Mouse (Mus musculus): ENCODE results near the gene Krt20.

Gene Krt20

DNA sequence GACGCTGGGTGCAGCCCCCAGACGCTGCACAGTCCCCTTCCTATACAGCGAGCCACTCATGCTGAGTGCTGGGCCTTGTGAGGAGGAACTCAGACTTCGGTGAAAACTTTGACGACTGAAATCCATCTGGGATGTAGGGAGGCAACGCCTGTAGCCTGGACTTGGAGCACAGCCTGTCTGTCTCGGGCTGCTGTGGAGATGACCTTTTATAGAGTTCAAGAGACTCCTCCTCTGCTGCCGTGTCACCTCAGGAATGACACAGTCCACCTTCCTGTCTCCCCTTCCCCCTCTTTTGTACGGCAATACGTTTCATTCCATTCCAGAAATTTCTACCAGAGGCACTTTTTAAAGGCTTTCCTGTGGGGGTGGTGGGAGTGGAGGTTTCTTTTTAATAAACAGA is at the start of gene Krt20:
Krt20 (minus strand) TSS at position 179 of the 400 bp plus-strand sequence.
- no peak for DNase-seq (ENCODE audit: low spot score)

- no peak for DNase-seq (ENCODE audit: low spot score)
Measured at GRCm38 (mm10) chr11:99474981-99475380, 37.0 kb upstream of the Krt20 start.

DNA sequence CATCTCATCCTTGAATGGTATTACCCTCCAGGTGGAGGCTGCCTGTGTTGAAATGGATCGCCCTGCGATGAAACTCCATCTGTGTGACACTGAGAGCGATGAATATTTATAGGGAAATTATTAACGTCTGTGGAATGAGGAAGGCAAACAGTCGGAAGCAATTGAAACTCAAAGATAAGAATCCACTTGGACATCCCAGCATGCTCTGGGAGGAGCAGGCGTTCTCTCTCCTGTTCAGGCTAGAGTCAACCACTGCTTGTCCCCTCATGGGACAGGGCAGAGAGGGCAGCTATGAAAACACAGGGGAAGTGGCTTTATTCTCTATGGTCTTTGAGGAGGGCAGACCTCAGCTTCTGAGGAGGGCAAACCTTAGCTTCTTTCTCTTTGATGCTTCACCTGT is 35.5 kb upstream of the Krt20 start:
- DNase-seq (ENCODE audit: low spot score): no peak

DNA sequence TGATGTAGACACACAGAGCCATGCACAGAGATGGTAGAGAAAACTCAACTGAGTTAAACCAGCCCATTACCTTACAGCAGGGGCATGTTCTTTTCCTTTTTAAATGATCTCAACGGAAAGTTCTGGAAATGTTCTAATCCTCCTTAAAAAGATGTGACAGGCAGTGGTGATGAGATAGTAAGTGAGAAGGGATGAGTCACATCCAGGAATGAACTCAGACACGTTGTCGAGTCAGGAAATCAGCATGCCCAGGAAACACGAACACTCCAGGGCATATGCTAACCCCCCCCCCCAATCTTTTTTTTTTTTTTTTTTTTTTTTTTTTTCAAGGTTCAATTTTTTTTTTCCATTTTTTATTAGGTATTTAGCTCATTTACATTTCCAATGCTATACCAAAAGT is 34.5 kb upstream of the Krt20 start:
- DNase-seq (ENCODE audit: low spot score): no peak

- DNase-seq (ENCODE audit: low spot score): no peak
Measured at GRCm38 (mm10) chr11:99471946-99472345, 34.0 kb upstream of the Krt20 start.

DNA sequence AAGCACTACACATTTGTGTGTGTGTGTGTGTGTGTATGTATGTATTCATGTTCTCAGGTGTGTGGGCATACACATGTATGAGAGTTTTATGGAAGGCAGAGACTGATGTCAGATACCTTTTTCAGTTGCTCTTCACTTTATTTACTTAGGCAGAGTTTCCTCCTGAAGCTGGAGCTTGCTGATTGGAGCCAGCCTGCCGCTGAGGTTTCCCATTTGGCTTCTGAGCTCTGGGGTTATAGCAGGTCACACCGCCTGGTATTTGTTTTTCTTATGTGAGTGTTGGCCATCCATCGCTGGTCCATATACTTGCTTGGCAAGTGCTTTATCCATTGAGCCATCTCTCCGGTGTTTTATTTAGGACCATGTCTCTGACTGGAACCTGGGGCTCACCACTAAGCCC is 31.3 kb upstream of the Krt20 start:
- no peak for DNase-seq (ENCODE audit: low spot score)

- DNase-seq (ENCODE audit: low spot score): no peak
Measured at GRCm38 (mm10) chr11:99468566-99468965, 30.6 kb upstream of the Krt20 start.

DNA sequence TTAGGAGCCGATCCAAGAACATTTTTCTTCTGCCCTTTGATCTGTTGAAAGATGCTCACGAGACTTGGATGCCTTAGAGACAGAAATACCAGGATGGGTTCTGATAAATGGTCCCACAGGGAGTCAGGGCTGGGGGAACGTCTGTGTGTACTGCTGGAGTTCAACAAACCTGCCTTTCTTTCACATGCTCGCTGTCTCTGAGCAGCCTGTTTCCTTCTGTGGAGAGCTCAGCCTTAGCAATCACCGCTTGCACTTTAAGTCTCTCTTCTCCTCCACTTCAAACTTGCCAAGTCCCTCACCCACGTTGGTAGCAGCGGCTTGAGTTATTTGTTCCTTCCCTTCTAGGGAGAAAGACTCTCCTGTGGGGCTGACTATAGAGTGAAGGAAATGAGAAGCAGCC is 28.4 kb upstream of the Krt20 start:
- DNase-seq (ENCODE audit: low spot score): no peak

DNA sequence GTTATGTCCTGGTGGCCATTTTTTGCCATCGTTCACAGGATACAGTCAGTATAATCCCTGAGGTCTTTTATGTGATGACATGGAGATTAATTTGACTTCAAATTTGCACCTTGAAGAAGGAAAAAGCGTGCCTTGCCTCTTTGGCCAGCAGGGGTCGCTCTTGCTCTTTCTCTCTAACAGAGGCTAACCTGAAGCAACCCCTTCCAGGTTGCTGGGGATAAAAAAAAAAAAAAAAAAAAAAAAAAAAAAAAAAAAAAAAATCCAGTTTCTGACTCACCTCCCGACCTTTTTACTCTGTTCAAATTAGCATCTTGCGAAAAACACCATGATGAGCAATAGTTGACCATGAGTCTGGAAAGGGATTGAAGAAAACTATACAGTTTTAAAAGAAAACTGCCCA is 26.9 kb upstream of the Krt20 start:
- peak; percentile 81 for DNase-seq (ENCODE audit: low spot score)

- DNase-seq (ENCODE audit: low spot score): peak; percentile 55
Measured at GRCm38 (mm10) chr11:99463155-99463554, 25.2 kb upstream of the Krt20 start.

DNA sequence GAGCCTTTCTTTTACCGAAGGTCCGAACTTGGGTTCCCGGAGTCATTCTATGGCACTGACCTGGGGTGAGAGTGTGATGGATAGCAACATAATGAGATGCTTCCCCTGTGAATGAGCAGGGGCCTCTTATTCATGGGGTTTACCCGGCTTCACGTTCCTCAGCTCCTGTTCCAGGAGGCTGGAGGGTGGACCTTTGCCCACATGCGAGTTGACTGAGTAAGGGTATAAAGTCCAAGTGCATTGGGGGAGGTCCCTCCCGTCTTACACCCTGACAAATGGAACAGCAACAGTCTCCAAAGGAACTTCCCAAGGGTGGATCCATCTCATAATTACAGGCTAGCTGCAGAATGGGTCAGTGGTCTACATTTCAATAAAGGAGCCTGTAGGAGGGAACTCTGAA is 23.8 kb upstream of the Krt20 start:
- DNase-seq (ENCODE audit: low spot score): no peak

DNA sequence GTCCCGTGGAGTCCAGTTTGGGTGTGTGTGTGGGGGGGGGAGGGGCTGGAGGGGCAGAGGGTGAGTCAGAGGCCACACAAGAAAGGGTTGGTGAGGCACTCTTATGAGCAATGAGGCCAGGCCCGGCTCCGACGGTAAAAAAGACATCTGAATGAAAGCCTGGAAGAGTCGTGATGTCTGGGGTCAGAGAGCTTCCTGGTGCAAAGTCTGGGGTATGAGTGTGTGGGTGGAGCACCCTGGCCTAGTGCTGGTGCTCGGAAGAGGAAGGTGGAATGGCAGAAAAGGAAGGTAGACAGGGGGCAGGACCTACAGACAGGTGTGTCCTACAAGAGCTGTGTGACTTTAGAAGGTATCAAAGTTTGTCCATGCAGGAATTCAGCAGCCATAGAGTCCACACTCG is 20.9 kb upstream of the Krt20 start:
- no peak for DNase-seq (ENCODE audit: low spot score)

DNA sequence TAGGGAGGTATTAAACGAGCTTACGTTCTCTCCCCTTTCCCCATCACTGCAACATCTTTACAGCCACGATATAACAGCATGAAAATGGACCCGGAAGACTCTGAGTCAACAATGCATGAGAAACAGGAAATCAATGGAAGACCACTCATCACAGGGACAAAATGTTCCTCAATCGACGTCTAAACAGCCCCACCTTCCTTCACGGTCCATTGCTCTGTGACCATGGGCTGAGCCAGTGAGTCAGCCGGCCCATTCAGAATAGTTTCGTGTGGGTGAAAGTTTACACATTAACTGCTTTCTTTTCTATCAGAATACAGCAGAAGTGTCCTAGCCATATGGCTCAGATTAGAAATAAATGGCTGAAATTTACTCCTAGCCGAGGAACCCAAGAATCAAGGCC is 16.8 kb upstream of the Krt20 start:
- DNase-seq (ENCODE audit: low spot score): no peak

GRCm38 (mm10) chr11:99454044-99454443 is 16.1 kb upstream of the Krt20 start:
- no peak for DNase-seq (ENCODE audit: low spot score)

- no peak for DNase-seq (ENCODE audit: low spot score)
Measured at GRCm38 (mm10) chr11:99448769-99449168, 10.8 kb upstream of the Krt20 start.

DNA sequence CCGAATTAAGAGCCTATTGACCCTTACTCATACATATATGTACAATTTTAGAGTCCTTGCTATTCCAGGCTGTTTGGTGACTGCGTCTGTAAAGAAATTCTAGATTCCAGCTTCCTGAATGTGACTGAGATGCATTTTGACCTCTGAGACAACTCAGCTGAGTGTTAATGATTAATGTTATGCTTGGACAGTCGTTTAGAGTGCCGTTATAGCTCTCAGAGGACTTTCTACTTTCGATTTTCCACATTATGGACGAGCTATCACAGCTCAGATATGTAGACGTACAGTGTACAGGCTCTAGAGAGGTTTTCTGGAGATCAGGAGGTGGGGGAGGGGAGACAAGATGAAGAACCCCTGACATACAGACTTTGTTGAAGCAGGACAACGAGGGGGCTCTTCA is 3.3 kb upstream of the Krt20 start:
- no peak for DNase-seq (ENCODE audit: low spot score)

DNA sequence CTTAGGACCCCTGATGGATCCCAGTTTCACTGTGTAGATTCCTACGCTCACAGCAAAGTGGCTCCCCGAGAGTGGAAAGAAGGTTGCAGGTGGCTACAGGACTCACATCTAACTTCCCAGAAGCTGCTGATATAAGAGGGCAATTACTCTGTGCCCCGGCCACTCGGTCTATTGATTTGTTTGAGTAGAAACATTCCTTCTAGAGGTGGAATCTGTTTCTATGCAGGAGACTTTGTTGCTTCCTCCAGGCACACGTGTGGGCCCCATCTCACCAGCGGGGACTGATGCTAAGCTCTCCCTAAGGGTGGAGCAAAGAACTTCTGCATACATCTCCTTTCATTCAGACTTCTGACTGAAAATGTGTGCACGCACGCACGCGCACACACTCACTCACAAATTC is 1.5 kb upstream of the Krt20 start:
- no peak for DNase-seq (ENCODE audit: low spot score)

GRCm38 (mm10) chr11:99436625-99437024 is 1.3 kb downstream of the Krt20 start:
- DNase-seq (ENCODE audit: low spot score): no peak

DNA sequence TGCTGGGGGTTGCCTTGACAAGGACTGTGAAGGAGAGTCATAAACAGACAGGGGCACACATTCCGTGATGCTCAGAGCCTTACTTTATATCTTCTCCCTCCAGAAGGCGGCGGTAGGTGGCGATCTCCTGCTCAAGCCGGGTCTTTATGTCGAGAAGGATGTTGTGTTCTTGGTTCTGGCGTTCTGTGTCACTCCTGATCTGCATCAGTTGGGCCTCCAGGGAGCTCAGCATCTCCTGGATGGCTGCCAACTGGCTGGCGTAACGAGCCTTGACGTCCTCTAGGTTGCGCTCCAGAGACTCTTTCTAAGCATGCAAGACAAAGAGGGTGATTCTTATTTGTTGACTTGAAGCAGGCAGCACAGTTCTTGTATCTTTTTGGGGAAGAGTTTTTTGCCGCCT is 7.3 kb downstream of the Krt20 start:
- DNase-seq (ENCODE audit: low spot score): peak; percentile 15

DNA sequence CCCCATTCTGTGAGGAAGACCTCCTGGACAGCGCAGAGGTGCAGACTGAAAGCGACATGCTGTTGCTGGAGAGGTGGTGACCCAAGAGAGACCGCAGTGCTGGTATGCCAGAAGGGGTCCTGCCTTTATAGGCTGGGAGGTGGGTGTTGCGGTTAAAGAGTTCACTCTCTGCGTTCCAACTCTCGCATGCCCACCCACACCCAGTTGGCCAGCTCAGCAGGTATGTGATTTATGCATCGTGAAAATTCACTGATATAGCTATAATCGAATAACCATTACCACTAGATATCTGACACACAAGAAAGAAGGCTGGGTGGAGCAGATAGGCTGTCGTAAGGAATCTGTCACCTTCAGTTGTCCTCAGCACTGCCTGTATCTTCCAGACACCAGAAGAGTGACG is 15.8 kb downstream of the Krt20 start, which contains the start of gene Krt12:
Krt12 (minus strand) TSS at position 101 of the 400 bp plus-strand sequence.
- no peak for DNase-seq (ENCODE audit: low spot score)

- no peak for DNase-seq (ENCODE audit: low spot score)
Measured at GRCm38 (mm10) chr11:99420586-99420985, 17.4 kb downstream of the Krt20 start.

GRCm38 (mm10) chr11:99417819-99418218 is 20.1 kb downstream of the Krt20 start:
- DNase-seq (ENCODE audit: low spot score): no peak

GRCm38 (mm10) chr11:99416902-99417301 is 21.0 kb downstream of the Krt20 start:
- no peak for DNase-seq (ENCODE audit: low spot score)

GRCm38 (mm10) chr11:99414463-99415147 is 23.3 kb downstream of the Krt20 start:
- DNase-seq (ENCODE audit: low spot score): no peak
